Mouse (Mus musculus): Measurements from ENCODE around the gene Mindy3.

Mindy3 gene

DNA sequence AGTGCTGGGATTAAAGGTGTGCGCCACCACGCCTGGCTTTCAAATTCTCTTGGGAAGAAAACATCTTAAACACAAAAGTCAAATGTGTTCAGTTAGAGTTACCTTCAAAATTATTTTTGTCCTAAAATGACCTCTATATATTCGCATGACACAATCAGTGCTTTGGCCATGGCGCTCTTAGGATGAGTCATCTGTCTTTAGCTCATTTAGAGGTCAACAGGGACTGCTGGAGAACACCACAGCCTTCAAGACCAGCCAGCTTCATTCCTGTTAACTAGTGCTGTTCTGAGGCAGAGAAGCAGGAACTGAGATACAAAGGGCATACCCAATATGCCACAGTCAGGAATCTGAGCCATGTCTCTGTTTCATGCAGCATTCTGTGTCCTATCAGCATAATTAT lies 47.9 kb downstream of the Mindy3 start:
- no peak for DNase-seq (ENCODE audit: low read depth)

DNA sequence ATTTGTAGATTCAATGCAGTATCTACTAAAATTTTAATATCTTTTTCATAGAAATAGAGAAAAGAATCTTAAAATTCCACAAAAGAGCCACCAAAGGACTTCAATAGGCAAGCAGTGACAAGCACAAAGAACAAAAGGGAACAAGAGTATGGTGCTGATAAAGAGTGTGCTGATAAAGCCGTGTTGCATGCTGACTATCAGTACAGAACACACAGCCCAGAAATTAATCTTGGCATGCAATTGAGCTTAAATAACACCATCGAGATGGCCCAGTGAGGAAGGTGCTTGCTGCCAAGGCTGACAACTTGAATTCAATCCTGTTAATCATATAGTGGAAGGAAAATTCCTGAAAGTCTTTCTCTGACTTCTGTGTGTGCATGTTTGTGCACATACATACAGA lies 50.8 kb downstream of the Mindy3 start:
- DNase-seq (ENCODE audit: low read depth), result no peak

DNA sequence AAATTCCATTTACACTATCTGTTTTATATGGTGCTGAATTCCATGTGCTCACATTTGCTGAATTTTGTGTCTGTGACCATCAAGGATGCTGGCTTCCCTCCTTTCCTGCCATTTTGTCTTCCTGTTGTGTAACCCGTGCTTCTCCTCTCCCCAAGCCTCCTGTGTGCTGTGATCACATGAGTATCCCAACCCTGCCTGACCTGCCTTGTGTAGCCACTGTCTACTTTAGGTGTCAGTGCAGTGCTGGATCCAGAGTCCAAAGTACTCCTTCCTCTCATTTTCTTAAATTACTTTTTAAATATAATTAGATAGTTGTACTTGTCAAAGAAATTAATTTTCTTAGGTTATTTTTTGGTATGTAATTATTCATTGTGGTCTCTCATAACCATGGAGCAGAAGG lies 51.3 kb downstream of the Mindy3 start:
- DNase-seq (ENCODE audit: low read depth), result no peak

DNA sequence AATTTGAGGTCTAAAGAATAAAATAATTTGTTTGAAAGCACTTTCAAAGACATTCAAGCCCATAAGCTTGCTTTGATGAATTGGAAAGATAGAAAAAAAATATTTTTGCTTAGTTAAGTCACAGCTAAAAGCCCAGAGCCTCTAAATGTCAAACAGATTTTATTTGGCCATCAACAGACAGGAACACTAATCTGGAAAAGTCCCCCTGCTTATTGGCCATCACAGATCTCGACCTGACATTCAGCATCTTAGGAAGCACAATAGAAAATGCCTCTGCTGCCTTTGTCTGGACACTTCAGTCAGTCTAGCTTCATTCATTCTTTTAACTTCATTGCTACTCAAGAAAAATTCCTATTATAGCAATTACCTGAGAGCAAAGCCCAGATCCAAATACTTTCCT lies 58.0 kb downstream of the Mindy3 start:
- DNase-seq (ENCODE audit: low read depth), result no peak

DNA sequence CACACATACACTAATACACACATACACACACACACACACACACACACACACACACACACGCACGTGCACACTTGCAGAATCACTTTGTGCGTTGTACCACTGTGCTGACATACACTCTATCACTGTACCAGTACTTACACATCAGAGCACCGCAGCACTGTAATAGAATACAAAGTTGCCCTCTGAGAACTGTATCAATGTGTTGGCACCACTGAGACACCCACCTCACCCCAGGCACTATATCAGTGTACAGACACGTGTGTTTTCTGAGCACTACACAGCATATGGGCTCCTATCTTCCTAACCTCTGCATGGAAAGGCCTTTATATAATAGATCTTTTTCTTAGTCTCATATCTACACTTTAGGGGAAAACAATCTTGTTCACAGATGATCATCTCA lies 64.4 kb downstream of the Mindy3 start:
- no peak for DNase-seq (ENCODE audit: low read depth)

DNA sequence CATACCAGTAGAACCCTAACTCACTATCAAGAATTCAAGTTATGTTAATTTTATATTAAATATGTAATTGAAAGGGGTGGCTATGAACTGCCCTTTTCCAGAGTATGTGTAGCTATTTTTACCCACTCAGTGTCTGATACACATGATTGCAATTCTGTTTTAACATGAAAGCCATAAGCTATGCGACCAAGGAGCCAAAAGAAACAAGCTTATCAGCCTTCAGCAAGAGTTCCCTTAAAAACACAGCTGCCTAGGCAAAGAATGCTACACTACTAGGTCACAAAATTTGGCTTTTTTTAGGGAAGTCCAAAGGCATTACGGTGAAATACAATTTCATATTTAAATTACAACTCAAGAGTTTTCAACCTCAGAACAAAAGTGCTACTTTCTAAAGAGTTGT lies 70.4 kb downstream of the Mindy3 start:
- DNase-seq (ENCODE audit: low read depth), result no peak

DNA sequence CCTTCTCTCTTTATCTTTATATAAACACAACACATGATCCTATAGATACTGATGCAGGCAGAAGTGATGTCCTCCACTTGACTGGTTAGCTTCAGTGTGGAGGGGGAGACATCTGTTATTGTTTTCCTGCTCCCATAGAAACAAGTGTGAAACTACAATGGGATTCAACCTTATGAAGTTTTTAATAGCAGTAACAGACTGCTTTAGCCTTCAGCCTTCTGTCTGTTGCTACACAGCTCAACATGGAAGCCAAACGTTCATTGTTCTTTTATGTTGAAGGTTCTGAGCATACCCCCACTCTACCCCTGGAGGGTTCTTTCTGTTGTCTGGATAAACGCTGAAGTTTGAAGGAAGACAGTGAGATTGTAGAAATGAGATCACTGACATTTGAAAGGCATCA lies 87.3 kb downstream of the Mindy3 start:
- DNase-seq (ENCODE audit: low read depth), result no peak

DNA sequence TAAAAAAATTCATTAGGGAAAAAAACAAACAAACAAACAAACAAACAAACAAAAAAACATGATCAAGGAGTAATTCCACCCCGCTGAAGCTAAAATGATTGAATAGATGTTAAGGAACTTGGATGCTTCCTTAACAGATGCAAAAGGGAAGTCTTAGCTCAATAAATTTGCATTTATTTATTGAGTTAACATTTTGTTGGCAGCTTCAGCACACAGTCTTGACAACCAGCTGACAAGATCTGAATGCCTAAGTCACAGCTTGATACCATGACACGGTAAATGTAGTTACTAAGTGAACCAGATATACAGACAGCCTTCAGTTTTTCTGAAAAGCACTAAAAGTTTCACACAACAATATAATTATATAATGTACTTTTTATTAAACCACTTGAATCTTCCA lies 89.7 kb downstream of the Mindy3 start:
- no peak for DNase-seq (ENCODE audit: low read depth)

DNA sequence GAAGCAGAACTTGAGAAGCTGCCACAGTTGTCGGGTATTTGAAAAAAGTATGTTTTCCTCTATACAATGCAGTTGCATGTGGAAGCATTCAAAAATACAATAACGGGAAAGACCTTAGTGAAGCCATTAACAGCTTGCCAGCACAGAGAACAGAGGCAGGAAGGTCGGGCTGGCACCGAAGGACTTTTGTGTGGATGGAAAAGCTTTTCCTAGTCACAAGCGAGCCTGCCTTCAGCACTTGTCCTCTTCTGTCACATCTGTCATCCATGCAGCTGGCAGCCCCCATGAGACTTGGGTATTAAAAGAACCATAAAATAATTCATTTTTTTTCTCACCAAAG lies 90.2 kb downstream of the Mindy3 start:
- no peak for DNase-seq (ENCODE audit: low read depth)

DNA sequence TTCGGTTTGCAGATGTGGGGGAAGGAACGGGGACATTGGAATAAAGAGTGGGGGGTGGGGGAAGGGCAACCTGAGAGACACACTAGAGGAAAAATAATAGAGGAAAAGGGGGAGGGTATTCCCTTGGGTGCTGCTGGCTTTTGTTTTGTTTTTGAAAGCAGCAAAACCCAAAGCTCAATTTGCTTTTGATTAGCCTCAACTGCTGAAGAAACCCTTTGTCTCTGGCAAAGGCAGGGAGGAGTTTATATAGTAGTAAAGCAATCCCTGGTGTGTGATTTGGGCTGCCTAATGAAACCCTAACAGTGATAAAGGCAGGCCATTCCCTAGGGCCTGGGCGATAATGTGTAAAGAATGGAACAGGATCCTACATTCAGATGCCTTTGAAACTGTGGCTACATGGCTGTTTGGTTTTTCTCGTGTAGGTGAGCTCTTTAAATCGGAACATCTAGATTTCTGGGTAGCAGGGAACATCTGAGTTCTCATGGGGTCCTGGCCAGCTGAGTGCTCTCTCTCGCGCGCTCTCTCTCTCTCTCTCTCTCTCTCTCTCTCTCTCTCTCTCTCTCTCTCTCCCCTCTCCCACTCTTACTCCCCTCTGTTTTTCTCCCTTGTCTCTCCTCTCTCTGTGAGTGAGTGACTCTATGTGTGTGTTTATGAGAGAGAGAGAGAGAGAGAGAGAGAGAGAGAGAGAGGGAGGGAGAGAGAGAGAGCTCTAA lies 90.8 kb downstream of the Mindy3 start:
- DNase-seq (ENCODE audit: low read depth), result no peak

DNA sequence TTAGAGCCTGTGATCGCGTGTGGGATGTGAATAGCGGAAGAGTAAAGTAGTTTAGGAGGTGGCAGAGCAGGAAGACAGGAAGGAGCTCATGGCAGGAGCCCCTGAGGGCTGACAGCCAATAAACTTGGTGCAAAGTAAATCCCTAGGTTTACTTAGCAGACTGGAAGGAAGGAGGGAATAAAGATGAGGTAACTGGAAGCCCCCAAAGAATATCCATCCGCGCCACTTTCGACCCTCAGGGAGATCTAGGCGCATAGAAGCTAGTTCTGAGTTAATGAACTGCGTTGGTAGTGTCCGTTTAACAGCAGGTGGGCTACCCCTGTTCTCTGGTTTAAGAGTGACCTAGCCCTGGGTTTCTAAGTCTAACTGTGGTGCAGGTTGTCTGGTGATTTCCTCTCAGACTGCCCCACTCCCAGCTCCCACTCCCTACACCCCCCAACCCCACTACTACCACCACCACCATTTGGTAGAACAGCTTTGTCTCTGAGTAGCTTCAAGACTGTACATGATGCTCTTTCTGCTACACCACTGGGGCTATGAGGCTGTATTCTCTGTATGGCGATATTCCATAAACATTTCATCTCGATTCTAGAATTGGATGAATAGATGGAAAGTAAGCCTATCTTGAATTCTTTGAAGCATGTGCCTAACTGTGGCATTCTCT lies 91.4 kb downstream of the Mindy3 start:
- DNase-seq (ENCODE audit: low read depth), result no peak

DNA sequence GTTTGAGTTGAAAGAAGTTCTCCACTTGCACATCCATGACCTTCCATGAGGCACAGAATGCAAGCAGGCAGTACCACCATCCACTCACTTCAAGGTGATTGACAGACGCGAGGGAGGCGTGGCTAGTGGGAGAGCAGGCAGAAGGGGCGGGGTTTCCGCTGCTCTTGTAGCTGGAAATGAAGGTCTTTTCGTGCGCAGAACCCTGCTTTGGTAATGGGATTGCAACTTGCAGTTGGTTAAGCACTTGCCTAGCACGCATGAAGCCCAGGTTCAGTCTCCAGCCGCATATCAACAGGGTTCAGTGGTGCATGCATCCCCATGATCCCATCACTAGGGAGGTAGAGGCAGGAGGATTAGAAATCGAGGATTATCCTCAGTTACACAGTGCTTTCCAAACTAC lies 92.1 kb downstream of the Mindy3 start:
- DNase-seq (ENCODE audit: low read depth), result peak; percentile 50

DNA sequence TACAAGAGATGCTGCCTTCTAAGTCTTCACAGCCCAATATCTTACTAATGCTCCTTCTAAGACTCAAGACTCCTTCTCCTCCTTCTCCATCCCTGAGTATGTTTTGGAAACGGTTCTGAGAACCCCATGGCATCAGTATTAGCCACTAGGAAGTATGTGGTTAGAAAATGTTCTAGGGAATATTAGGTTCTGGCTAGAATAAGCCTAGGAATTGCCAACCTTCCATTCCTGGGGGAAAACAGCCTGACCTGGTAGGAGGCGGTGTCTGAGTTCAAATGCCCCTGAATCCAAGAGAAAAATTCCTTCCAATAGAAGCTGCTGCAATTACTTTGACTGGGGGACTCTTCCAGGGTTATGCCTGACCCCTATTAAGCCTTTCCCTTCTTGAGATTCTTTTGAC lies 93.4 kb downstream of the Mindy3 start:
- DNase-seq (ENCODE audit: low read depth), result no peak

DNA sequence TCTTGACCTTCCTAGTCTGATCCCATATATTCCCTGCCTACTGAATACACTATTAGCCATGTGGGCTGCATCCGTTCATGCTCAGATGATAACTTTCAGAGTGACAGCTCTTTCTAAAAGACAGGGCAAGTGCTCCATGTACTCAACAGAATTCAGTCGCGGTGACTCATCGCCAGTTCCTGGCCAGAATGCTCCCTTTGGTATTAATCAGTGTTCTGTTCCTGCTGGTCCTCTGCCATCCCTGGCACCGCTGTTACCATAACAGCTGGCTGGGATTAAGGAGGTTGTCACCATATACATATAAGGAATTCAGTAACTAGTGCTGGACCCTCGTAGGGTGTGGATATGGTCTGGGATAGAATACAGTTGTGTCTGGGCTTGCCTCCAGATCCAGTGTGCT lies 93.9 kb downstream of the Mindy3 start:
- no peak for DNase-seq (ENCODE audit: low read depth)

DNA sequence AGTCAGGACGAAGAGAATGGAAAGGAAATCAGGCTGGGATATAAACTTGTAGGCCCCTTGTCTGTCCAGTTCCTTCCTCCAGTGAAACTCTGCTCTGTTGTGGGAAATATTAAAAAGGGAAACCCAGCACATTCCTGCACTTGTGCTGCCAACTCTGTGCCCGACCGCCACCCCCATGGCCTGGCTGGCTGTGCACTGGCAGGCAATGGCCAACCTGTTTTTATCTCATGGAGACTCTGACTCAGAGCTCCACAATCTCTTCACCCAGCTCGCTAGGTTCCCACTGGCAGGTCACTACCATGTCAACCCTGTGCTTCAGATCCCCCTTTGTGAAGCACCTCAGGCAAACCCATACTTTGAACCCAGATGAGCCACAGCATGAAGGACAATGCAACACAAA lies 98.4 kb downstream of the Mindy3 start:
- no peak for DNase-seq (ENCODE audit: low read depth)

DNA sequence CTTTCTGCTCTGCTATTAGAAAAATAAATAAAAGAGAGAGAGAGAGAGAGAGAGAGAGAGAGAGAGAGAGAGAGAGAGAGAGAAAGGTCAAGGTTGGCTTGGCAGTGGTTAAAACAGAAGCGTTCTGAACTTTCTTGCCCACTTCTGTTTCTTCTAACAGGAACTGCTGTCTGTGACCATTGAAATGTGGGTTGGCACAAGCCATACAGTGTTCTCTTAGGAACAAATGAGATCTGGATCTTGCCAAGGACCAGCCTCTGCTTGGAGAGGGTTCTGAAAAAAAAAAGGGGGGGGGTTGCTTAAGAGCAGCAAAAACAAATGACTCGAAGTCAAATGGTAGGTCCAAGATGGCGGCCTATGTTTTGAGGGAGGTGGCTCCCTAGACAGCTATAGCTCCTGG lies 100.6 kb downstream of the Mindy3 start:
- no peak for DNase-seq (ENCODE audit: low read depth)

DNA sequence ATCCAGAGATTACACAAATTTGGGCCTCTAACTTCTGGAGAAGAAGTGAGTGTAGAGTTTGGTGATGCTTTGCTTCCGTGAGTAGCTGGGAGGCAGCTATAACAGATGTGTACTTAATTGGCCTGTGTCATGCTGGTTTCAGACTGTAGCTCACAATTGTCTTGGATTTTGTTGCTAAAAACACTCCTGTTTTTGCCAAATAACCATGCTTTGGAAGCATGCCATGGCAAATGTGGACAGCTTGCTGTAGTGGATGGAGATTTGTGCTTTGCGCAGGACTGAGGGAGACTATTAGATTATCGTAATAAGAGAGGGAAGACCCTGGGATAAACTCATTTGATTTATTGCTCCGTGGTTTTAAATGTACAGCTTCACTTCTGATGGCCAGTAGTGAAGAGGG lies 101.2 kb downstream of the Mindy3 start:
- no peak for DNase-seq (ENCODE audit: low read depth)

DNA sequence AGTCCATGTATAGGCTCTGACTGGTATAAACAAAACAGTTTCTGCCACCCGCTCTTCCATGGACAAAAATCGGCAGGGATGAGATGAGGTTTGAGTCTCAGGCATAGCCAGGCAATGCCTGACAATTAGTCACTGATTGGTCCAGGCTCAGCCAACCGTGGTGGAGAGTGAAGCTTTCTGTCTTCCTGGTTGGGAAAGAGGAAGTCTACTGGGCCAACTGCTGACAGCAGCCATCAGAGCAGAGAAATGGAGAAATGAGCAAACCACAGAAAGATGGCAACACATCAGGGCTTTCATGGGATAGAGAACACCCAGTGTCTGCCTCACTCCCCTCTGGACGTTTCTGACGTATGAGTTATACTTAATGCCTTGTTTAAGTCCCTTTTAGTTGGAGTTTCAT lies 101.9 kb downstream of the Mindy3 start:
- DNase-seq (ENCODE audit: low read depth), result peak; percentile 39

DNA sequence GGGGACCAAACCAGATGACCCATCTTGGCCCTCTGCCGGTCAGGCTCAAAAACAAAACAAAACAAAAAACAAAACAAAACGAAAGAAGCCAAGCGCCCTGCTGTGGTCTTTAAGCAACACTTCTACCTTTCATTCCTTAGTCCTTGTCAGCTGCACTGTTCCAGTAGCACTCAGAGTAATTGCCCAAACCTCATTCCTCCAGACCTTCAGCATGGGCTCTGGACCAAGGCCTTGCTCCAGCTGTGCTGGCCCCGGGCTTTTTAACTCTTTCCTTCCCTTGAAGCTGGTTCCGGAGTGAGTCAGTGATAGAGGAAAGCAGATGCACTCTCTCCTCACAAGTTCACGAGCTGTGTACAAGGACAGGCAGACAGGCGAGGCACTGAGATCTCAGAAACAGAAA lies 102.9 kb downstream of the Mindy3 start:
- DNase-seq (ENCODE audit: low read depth), result no peak

DNA sequence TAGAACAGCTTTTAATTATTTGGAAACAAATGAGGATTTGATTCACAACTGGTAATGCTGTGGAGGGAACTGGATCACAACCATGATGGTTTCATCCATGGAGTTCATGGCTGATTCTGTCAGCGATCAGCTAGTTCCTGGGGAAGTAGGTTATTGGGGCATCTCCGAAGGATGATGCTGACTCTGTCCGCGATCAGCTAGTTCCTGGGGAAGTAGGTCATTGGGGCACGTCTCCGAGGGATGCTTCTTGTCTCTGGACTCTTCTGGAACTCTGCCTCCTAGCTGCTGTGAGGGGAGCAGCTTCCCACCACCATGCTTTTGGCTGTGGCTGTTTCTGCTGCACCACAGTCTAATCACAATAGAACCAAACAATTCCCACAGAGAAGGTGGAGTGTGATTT lies 105.2 kb downstream of the Mindy3 start:
- no peak for DNase-seq (ENCODE audit: low read depth)

DNA sequence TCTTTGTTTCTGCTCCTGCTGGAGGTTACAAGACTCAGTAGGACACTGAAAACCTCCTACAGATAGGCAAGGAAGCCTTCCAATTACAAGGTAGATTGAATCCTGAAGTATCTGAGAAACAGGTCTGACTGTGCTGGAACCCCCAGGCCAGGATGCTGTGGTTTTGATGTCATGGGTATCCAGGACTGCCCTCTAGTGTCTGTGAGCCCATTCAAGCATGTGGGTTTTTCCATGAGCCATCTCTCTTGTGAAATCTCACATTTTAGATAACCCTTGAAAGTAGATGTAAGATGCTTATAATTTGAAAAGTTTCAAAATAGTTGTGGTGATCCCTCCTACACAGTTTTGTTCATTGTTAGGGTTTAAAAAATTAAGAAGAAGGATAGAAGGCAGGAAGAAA lies 110.8 kb downstream of the Mindy3 start:
- DNase-seq (ENCODE audit: low read depth), result no peak

DNA sequence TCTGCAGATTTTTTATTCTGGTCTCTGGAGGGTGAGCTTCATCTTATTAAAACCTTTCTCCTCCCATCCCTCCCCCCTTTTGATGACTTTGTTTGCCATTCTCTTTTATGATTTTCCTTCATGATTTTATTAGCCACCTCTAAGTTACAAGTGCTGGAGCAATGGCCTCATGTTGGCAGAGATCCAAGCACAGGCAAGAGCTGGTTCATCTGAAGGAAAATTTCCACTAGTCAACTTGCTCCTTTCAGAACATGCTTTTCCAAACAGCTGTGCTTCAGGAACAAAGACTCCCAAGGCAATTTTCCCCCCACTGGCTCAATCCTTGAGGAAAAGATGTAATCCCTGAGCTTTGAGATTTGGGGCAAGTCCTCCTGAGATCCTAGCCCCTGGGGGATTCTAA lies 112.0 kb downstream of the Mindy3 start:
- DNase-seq (ENCODE audit: low read depth), result no peak

DNA sequence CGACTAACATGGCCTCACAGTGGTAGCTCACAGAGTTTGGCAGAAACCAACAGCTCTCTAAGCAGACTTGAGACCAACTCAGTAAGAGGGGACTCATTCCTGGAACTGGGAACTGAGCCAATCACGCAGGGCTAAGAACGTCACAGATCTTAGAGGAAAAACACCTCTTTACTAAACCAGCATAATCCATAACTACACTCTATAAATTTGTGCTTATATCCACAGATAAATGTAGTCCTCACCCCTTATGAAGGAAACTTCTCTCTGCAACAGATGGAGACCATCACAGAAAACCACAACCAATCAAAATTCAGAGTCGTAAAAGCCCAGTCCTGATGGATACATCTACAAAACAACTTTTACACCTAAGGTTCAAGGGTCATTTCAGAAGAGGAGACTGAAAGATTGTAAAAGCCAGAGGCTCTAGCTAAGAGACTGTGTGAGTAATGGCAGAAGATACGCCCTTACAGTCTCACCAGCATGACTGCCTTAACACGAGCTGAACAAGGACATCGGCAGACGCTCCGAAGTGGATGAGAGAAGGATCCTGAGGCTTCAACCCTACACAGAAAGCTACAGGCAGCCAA lies 114.1 kb downstream of the Mindy3 start:
- DNase-seq (ENCODE audit: low read depth), result no peak
